Mouse (Mus musculus) heart, embryonic 10.5 days (tissue): ENCODE measurements at regions not wholly inside any gene's neighbourhood (a gene's known extent, or its start where the extent isn't known, plus 50 kb on each side); places are given as distances from the start of the nearest gene placed in this dataset.

Source experiments
- DNase-seq: peaks from one replicate; pipeline ENCODE4 v3.0.0-alpha.2; 2017; ENCODE audit warnings: low spot score
- H3K27ac ChIP-seq: fragments of 300-500 bp; sonication (generic); 2 replicates; pipeline ENCODE4 v1.5.1; 2016; ENCODE audit warnings: mild to moderate bottlenecking
- H3K27me3 ChIP-seq: fragments of 300-500 bp; sonication (generic); 2 replicates; pipeline ENCODE4 v1.6.1; 2016; ENCODE audit warnings: mild to moderate bottlenecking; ENCODE audit not compliant: poor library complexity, insufficient read depth, severe bottlenecking
- H3K36me3 ChIP-seq: fragments of 300-500 bp; sonication (generic); 2 replicates; pipeline ENCODE4 v1.6.1; 2016; ENCODE audit warnings: mild to moderate bottlenecking, moderate library complexity
- H3K4me1 ChIP-seq: fragments of 300-500 bp; sonication (generic); 2 replicates; pipeline ENCODE4 v1.6.1; 2016; ENCODE audit warnings: mild to moderate bottlenecking
- H3K4me3 ChIP-seq: fragments of 300-500 bp; sonication (generic); 2 replicates; pipeline ENCODE4 v1.5.1; 2016; ENCODE audit warnings: mild to moderate bottlenecking, moderate library complexity
- H3K9me3 ChIP-seq: fragments of 300-500 bp; sonication (generic); 2 replicates; pipeline ENCODE4 v1.6.1; 2016; ENCODE audit warnings: mild to moderate bottlenecking, moderate library complexity
- WGBS: fragments of 180-500 bp; shearing (Covaris S2); methylation state at CpG from one replicate; pipeline ENCODE4 v1.1.7; 2016; 5-methylcytosine and 5-hydroxymethylcytosine counted together

- no peaks in the 10 kb centered on the region for H3K36me3 ChIP-seq
- DNase-seq = no peak
- H3K4me1 ChIP-seq = no peaks in the 10 kb centered on the region; the same call in 1 of the 2 replicates
- H3K4me3 ChIP-seq = no peak overlapping the region
- H3K9me3 ChIP-seq = no peaks in the 10 kb centered on the region
- no peak overlapping the region for H3K27ac ChIP-seq
- 85% methylated on average over 4 of the region's 4 CpGs for WGBS
- H3K27me3 ChIP-seq = no peaks in the 10 kb centered on the region
Observed at GRCm38 (mm10) chr2:115339034-115339433, 242.5 kb upstream of the BC052040 start.

GRCm38 (mm10) chr2:115342360-115342759 is 239.2 kb upstream of the BC052040 start:
- H3K4me1 ChIP-seq = no peaks in the 10 kb centered on the region
- no peak for DNase-seq
- WGBS = 91% methylated on average over 14 of the region's 14 CpGs
- no peaks in the 10 kb centered on the region for H3K9me3 ChIP-seq
- no peak overlapping the region for H3K4me3 ChIP-seq
- no peaks in the 10 kb centered on the region for H3K27me3 ChIP-seq
- peak overlapping the region; percentile 30; the same call in 1 of the 2 replicates for H3K27ac ChIP-seq
- no peaks in the 10 kb centered on the region for H3K36me3 ChIP-seq

- no peaks in the 10 kb centered on the region for H3K9me3 ChIP-seq
- no peaks in the 10 kb centered on the region for H3K27me3 ChIP-seq
- WGBS = 73% methylated on average over 6 of the region's 6 CpGs
- DNase-seq = no peak
- peaks cover 5% of the 10 kb centered on the region; the same call in 1 of the 2 replicates for H3K4me1 ChIP-seq
- H3K27ac ChIP-seq = no peak overlapping the region
- H3K4me3 ChIP-seq = no peak overlapping the region
- H3K36me3 ChIP-seq = no peaks in the 10 kb centered on the region
Observed at GRCm38 (mm10) chr2:115346551-115346950, 235.0 kb upstream of the BC052040 start.

- no peaks in the 10 kb centered on the region for H3K36me3 ChIP-seq
- DNase-seq = no peak
- no peaks in the 10 kb centered on the region for H3K27me3 ChIP-seq
- peaks cover 5% of the 10 kb centered on the region; the same call in 1 of the 2 replicates for H3K4me1 ChIP-seq
- H3K9me3 ChIP-seq = no peaks in the 10 kb centered on the region
- H3K4me3 ChIP-seq = no peak overlapping the region
- 3% methylated on average over 2 of the region's 2 CpGs for WGBS
- no peak overlapping the region for H3K27ac ChIP-seq
Observed at GRCm38 (mm10) chr2:115348263-115348662, 233.3 kb upstream of the BC052040 start.

GRCm38 (mm10) chr2:115371072-115371471 is 210.4 kb upstream of the BC052040 start:
- Histone ChIP-seq H3K27me3 (no peaks in the 10 kb centered on the region), H3K36me3 (no peaks in the 10 kb centered on the region), H3K27ac (no peak overlapping the region), H3K4me3 (no peak overlapping the region), H3K9me3 (no peaks in the 10 kb centered on the region), H3K4me1 (peaks cover 5% of the 10 kb centered on the region; the same call in 1 of the 2 replicates)
- WGBS = 29% methylated on average over 6 of the region's 6 CpGs
- no peak for DNase-seq

- 90% methylated on average over 5 of the region's 5 CpGs for WGBS
- H3K9me3 ChIP-seq = no peaks in the 10 kb centered on the region
- H3K36me3 ChIP-seq = no peaks in the 10 kb centered on the region
- H3K4me1 ChIP-seq = peaks cover 7% of the 10 kb centered on the region
- no peak for DNase-seq
- H3K27me3 ChIP-seq = no peaks in the 10 kb centered on the region
- no peak overlapping the region for H3K27ac ChIP-seq
- no peak overlapping the region for H3K4me3 ChIP-seq
Observed at GRCm38 (mm10) chr2:115375336-115375735, 206.2 kb upstream of the BC052040 start.

GRCm38 (mm10) chr2:115384414-115385180 is 196.9 kb upstream of the BC052040 start:
- Histone ChIP-seq H3K9me3 (no peaks in the 10 kb centered on the region), H3K27ac (peak overlapping the region; percentile 78), H3K36me3 (no peaks in the 10 kb centered on the region), H3K4me1 (peaks cover 34% of the 10 kb centered on the region), H3K4me3 (no peak overlapping the region), H3K27me3 (no peaks in the 10 kb centered on the region)
- peak; percentile 77 for DNase-seq
- 36% methylated on average over 13 of the region's 13 CpGs for WGBS

GRCm38 (mm10) chr2:115385207-115386168 is 196.0 kb upstream of the BC052040 start:
- H3K27ac ChIP-seq = peak overlapping the region; percentile 78
- H3K9me3 ChIP-seq = no peaks in the 10 kb centered on the region
- no peak for DNase-seq
- H3K4me3 ChIP-seq = no peak overlapping the region
- 44% methylated on average over 16 of the region's 16 CpGs for WGBS
- no peaks in the 10 kb centered on the region for H3K27me3 ChIP-seq
- peaks cover 26% of the 10 kb centered on the region for H3K4me1 ChIP-seq
- no peaks in the 10 kb centered on the region for H3K36me3 ChIP-seq

GRCm38 (mm10) chr2:115391575-115391974 is 189.9 kb upstream of the BC052040 start:
- peaks cover 27% of the 10 kb centered on the region for H3K4me1 ChIP-seq
- 18% methylated on average over 7 of the region's 7 CpGs for WGBS
- H3K4me3 ChIP-seq = no peak overlapping the region
- no peaks in the 10 kb centered on the region for H3K27me3 ChIP-seq
- 0 out of 2 replicates have a peak overlapping the region, but pooled peaks have one; percentile 70 for H3K27ac ChIP-seq
- H3K36me3 ChIP-seq = no peaks in the 10 kb centered on the region
- H3K9me3 ChIP-seq = no peaks in the 10 kb centered on the region
- peak; percentile 80 for DNase-seq

GRCm38 (mm10) chr2:115392082-115392762 is 189.3 kb upstream of the BC052040 start:
- no peaks in the 10 kb centered on the region for H3K36me3 ChIP-seq
- 44% methylated on average over 8 of the region's 8 CpGs for WGBS
- no peaks in the 10 kb centered on the region for H3K27me3 ChIP-seq
- DNase-seq = no peak
- peaks cover 22% of the 10 kb centered on the region for H3K4me1 ChIP-seq
- H3K27ac ChIP-seq = peak overlapping the region; percentile 70
- no peaks in the 10 kb centered on the region for H3K9me3 ChIP-seq
- no peak overlapping the region for H3K4me3 ChIP-seq

GRCm38 (mm10) chr2:115394091-115394490 is 187.4 kb upstream of the BC052040 start:
- H3K27me3 ChIP-seq = no peaks in the 10 kb centered on the region
- WGBS = 66% methylated on average over 4 of the region's 4 CpGs
- no peak for DNase-seq
- no peaks in the 10 kb centered on the region for H3K9me3 ChIP-seq
- H3K27ac ChIP-seq = no peak overlapping the region
- no peaks in the 10 kb centered on the region for H3K36me3 ChIP-seq
- H3K4me1 ChIP-seq = peaks cover 20% of the 10 kb centered on the region
- no peak overlapping the region for H3K4me3 ChIP-seq

GRCm38 (mm10) chr2:115398550-115398949 is 183.0 kb upstream of the BC052040 start:
- Histone ChIP-seq H3K36me3 (no peaks in the 10 kb centered on the region), H3K9me3 (no peaks in the 10 kb centered on the region), H3K4me3 (no peak overlapping the region), H3K27me3 (no peaks in the 10 kb centered on the region), H3K27ac (no peak overlapping the region), H3K4me1 (no peaks in the 10 kb centered on the region)
- DNase-seq = no peak
- 88% methylated on average over 4 of the region's 4 CpGs for WGBS
